Mouse (Mus musculus) heart, postnatal 4 days (tissue): ENCODE data around the gene Alyref. TPM values are rescaled to one million over a fixed set of nuclear protein-coding genes. Genes with fewer than 3 reads are reported as not detected.

Experiments
- DNase-seq: peaks from one replicate; pipeline ENCODE4 v3.0.0; 2021
- total RNA-seq, 2 experiments: library from RNA; stranded (reverse); gene quantifications; 2 replicates each; pipeline ENCODE4 v1.2.3; 2021

Gene Alyref
- total RNA-seq: 100 to 1,000 TPM; 134 TPM

GRCm38 (mm10) chr11:120598283-120598989, at the start of gene Alyref, which contains the start of gene Anapc11:
Gene Alyref, minus strand, starts transcription at chr11:120598365.
Gene Anapc11, plus strand, starts transcription at chr11:120598421.
- DNase-seq: peak; percentile 95

- no peak for DNase-seq
Observed at GRCm38 (mm10) chr11:120647047-120647830, 49.1 kb upstream of the Alyref start.

GRCm38 (mm10) chr11:120643601-120643987, 45.4 kb upstream of the Alyref start, which contains the start of gene Pycr1:
Gene Pycr1, minus strand, starts transcription at chr11:120643769.
- DNase-seq: peak; percentile 95

GRCm38 (mm10) chr11:120642939-120643600, 44.9 kb upstream of the Alyref start:
- DNase-seq: peak; percentile 37

GRCm38 (mm10) chr11:120641869-120642268, 43.7 kb upstream of the Alyref start:
- no peak for DNase-seq

- DNase-seq: no peak
Observed at GRCm38 (mm10) chr11:120641255-120641654, 43.1 kb upstream of the Alyref start.

GRCm38 (mm10) chr11:120634810-120635209, 36.6 kb upstream of the Alyref start:
- no peak for DNase-seq

- DNase-seq: peak; percentile 95
Observed at GRCm38 (mm10) chr11:120633520-120634343, 35.6 kb upstream of the Alyref start, which contains the start of gene Mafg. Gene Mafg, minus strand, starts transcription at chr11:120633600.

- DNase-seq: peak; percentile 74
Observed at GRCm38 (mm10) chr11:120632559-120633519, 34.7 kb upstream of the Alyref start.

- no peak for DNase-seq
Observed at GRCm38 (mm10) chr11:120631726-120632448, 33.7 kb upstream of the Alyref start.

- no peak for DNase-seq
Observed at GRCm38 (mm10) chr11:120630881-120631725, 32.9 kb upstream of the Alyref start.

- no peak for DNase-seq
Observed at GRCm38 (mm10) chr11:120630401-120630871, 32.3 kb upstream of the Alyref start.

- DNase-seq: peak; percentile 65
Observed at GRCm38 (mm10) chr11:120629911-120630310, 31.7 kb upstream of the Alyref start.

GRCm38 (mm10) chr11:120629341-120629730, 31.2 kb upstream of the Alyref start:
- no peak for DNase-seq

- DNase-seq: no peak
Observed at GRCm38 (mm10) chr11:120628601-120629340, 30.6 kb upstream of the Alyref start.

- DNase-seq: no peak
Observed at GRCm38 (mm10) chr11:120627468-120628300, 29.5 kb upstream of the Alyref start.

GRCm38 (mm10) chr11:120626785-120627467, 28.8 kb upstream of the Alyref start:
- DNase-seq: no peak
